Mouse (Mus musculus): Measurements from ENCODE around the gene Ankrd23.

- TF ChIP-seq POLR2A (IDR thresholded peaks at IDR 0.05; ENCODE audit: insufficient read depth, low read depth, low read length) = no peak
- no peak for TF ChIP-seq CTCF (IDR thresholded peaks at IDR 0.05)
Observed at GRCm38 (mm10) chr1:36530962-36531361, 5.7 kb downstream of the Ankrd23 start.
